Mouse (Mus musculus): ENCODE measurements around the gene Mtmr12.

- TF ChIP-seq CTCF (IDR thresholded peaks at IDR 0.05; ENCODE audit: control insufficient read depth, insufficient read depth, low read length) (no peak), POLR2A (IDR thresholded peaks at IDR 0.05; ENCODE audit: borderline replicate concordance, control insufficient read depth, low read depth, low read length) (no peak)
Measured at GRCm38 (mm10) chr15:12315996-12316395, 111.2 kb downstream of the Mtmr12 start.

Data from bone marrow, adult 2 months (tissue).